Mouse (Mus musculus) retina, embryonic 14.5 days (tissue): ENCODE data around the gene Eid3.

Experiments
- DNase-seq: peaks from one replicate; pipeline ENCODE4 v3.0.0-alpha.2; 2015; ENCODE audit warnings: low spot score

Eid3 gene

DNA sequence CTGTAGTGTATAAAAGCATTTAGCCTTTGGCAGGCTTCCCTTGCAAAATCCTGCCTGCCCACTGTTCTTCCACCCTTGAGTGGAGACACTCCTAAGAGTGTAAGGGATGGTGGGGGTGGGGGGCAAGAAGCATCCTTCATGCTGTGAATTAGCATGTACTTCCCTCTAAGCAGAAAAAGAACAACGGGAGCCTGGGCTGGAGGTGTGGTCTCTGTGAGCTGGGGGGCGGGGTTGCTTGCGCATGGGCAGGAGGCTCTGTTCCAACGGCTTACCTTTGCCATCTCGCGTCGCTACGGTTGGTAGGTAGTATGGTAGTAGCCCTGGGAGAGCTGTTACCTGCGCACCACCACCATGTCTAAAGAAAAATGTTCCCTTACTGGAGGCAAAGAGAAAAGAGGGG is at the start of gene Eid3:
Gene Eid3, plus strand, starts transcription at position 271 of the 400 bp plus-strand sequence.
- no peak for DNase-seq

DNA sequence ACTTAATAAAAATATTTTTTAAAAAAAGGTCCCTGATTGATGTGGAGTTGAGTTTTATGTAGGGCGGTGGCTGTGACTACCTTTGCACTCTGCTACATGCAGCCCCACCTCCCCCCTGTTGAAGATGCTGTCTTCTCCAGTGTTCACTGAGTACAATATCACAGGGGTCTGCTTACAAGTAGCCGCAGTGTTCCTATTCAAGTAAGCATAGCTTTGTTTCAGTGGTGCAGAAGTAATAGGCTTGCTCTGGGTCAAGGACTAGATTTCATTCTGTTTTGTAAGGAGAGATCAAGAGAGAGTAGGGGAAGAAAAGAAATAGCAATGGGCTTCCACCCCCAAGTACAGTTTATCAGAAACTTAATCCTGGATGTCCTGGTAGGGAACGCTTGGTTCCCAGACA is 48.9 kb upstream of the Eid3 start:
- peak; percentile 80 for DNase-seq

DNA sequence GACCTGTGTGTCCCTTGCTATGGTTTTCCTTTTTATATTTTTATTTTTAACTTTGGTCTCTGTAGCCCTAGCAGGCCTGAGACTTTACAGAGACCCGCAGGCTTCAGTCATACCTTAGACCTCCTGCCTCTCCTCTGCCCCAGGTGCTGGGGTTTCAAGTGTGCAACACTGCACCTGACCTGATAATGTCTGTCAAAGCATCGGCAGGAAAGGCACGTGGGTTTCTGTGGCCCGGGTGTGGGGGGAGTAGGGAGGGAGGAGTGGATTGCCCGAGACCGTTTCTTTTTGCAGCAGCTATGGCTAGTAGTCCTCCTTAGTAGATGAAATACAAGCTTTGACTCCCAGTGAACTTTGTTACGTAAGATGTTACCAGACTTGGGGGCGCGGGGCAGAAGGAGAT is 48.5 kb upstream of the Eid3 start:
- DNase-seq, result no peak

DNA sequence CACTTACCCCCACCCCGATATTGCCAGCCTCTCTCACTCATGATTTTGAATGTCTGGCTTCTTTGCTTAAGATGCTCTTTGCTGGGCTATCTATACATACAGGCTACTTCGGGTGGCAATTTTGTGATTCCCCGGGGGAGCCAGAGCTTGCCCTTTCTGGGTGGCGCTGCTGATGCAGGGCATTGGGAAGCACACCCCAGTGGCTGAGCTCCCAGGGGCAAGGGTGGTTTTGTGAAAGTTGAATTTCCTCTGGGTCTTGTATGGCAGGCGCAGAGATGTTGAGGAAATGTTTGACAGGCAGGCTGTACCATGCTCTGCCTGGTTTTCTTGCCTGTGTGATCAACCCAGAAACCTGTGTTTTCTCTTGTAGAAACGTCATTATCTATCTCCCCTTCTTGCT is 47.8 kb upstream of the Eid3 start:
- DNase-seq, result no peak

DNA sequence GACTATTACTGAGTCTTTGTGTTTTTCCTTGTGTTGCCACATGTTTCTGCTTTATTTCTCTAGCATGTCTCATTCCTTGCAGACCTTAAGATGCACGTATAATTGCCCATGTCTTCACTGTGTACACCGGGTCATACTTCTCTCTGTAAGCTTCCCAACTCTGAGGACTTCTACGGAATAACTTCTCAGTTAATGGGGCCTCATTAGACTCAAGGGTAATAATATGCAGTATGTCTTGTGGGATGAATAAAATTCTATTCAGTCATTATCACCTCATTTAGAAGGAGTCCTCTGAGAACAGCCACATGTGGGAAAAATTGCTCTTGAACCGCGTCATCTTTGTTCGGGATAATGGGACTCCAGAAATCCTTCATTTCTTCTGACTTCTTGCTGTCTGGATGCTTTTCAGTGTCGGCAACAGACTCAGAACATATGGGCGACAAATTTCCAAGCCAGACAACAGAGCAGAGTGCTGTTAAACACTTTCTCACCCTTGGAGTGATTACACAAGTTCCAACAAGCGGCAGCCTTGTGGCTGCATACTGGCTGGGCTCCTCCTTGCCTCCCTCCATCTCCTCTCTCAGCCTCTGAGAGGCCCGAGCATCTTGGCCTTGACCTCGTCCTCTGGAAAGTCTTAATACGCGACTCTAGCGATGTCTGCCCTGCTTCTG is 43.2 kb upstream of the Eid3 start:
- no peak for DNase-seq

DNA sequence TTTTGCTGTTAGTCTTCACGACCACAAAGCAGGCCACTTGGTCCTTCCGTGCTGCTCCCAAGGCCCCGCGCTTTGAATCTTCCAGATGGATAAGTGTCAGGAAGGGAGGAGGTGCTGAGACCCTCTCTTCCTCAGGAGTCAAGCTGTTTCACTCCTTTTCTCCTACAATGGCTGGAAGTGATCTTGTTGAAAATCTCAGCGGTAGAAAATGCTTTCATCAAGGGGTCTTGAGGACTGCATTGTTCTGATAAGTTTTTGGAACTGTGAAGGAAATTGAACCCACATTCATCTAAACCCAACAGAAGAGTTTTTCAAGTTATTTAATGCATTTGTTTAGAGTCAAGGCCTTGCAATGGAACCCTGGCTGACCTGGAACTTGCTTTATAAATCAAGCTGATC is 42.6 kb upstream of the Eid3 start:
- no peak for DNase-seq

DNA sequence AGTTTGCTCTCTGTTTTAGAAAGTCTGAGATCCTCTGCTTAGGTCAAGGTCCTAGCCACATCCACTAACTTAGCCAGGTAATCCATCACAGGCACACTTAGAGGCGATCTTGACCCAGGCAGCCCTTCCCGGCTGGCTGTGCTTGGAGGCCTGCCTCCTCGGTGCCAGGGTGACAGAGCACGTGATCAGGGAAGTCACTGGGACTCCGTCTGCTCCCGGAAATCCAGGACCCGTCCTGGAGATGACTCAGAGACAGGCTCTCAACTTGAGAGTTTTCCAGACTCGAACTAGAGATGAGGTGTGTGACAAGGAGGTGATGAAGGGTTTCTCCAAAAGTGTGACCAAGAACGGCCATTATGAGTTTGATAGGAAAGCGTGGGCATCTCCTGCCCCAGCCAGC is 41.9 kb upstream of the Eid3 start:
- DNase-seq, result no peak

DNA sequence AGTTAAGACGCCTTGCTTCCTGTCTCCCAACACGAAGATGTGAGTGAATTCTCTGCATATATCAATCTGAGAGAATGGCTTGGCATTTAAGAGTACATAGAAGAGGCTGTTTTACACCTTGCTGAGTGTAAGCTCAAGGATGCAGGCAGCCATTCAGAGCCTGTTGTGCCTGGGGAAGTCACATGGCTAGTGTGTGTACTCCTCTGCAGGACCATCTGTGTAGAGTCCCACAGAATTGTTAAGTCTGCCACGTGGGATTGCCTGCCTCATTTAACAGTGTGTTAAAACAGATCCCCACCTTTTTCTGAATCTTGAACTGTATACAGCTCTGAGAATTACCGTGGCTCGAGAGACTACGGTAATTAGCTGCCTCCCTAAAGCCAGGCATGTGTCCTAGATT is 39.9 kb upstream of the Eid3 start:
- DNase-seq, result peak; percentile 31

DNA sequence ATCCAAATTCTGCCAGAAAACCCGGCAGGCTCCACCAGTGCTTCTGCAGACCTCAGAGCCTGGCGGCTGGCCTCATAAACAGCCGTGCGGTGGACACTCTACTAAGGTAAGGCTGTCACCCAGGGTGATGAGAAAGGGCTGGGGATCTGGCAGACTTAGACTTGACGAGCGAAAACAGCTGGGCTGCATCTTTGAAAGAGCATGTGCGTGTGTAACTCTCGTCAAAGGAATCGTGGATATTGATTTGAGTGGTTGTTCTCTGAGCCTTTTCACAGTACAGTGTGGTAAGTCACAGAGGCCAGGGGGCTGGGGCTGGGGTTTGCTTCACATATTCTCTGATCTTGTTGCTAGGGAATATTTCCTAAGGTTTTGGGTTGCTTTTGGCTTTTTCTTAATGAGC is 32.5 kb upstream of the Eid3 start, which contains the start of gene Txnrd1:
Gene Txnrd1, plus strand, starts transcription at position 26 of the 400 bp plus-strand sequence.
- DNase-seq, result no peak

DNA sequence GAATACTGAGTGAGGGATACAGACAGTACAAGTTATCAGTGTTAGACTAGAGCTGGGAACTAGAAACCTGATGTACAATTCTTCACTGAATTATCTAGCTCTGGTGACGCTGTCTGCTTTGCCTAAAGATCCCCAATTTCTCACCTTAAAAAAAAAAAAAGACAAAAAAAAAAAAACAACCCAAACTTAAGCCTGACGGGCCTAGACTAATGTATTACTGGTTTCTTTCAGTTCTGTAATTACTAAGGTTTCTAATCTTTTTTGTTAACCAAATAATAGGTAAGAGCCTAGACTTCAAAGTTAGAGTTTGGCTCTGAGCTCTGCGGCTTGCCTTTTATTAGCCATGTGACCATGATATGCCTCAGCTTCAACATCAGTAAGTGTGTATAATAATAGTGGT is 30.5 kb upstream of the Eid3 start:
- DNase-seq, result no peak

DNA sequence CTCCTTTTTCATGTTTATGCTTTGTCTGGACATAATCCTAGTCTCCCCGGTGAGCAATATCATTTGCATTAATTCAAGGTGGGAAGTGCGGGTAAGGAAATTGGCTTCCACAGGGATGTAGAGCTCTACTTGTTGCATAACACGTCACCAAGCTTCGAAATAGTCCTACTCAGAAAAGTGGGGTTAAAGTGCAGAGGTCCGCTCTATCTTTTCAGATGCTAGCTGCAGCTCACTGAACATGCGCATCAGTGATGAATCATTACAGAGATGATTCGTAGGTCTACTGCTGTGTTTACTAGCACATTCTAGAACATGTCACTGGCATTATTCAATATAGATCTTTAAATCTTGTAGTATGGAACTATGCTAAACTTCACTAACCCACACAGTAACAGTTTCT is 28.0 kb upstream of the Eid3 start:
- DNase-seq, result no peak

DNA sequence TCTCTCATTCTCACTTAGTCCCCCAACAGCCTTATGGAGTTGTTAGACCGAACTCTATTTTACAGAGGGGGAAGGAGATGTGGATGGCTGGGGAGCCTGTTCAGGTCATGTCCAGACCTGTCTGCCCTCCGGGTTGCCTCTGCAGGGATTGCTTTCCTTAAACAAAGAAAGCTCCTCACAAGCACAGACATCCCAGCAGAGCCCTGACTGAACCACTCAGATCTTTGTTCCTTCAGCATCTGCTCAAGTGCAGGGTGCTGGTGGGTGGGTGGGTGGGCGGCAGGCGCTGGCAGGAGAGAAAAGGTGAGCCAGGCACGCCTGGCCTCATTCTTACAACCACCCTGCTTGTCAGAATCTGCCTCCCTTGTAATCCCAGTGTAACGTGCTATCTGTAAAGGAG is 22.3 kb upstream of the Eid3 start:
- DNase-seq, result no peak

DNA sequence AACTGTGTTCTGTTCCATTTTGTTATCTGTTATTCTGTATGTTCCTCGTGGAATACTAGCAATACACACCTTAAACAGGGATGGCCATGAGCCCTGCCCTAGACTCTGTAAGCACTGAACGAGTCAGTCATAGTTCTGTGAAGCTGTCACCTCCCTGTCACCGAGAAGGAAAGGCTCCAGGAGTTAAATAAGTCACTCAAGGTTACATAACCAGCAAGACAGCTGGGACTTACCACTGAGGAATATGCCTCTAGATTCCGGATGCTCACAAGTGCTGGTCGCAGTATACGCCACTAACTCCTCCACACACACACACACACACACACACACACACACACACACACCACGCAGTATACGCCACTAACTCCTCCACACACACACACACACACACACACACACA is 21.7 kb upstream of the Eid3 start:
- DNase-seq, result no peak

DNA sequence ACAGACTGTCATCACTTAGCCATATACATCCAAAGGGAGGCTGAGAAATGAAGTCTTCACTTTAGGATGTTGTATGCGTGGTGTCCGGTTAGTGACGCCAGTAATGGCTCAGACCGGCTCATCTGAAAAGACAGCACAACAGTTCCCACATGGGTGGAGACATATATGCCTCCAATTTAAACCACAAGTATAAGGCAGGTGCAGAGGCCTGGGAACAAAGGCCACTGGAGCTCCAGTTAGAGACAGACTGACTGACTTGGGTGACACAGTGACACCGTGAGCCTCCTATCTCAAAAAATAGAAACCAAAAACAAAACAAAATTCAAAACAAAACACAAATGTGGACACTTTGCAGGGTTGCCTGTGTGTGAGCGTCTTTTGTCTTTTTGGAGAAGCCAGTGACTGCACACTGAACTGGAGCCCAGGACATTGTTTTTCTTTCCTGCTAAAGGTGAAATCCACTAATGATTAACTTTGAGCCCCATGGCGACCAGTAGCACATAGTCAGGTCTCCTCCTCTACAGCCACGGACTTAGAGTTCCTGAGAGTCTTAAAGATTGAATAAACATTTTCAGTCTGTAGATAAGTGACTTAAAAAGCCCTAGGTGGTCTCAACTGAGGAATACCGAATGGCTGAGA is 18.5 kb upstream of the Eid3 start:
- DNase-seq, result no peak

DNA sequence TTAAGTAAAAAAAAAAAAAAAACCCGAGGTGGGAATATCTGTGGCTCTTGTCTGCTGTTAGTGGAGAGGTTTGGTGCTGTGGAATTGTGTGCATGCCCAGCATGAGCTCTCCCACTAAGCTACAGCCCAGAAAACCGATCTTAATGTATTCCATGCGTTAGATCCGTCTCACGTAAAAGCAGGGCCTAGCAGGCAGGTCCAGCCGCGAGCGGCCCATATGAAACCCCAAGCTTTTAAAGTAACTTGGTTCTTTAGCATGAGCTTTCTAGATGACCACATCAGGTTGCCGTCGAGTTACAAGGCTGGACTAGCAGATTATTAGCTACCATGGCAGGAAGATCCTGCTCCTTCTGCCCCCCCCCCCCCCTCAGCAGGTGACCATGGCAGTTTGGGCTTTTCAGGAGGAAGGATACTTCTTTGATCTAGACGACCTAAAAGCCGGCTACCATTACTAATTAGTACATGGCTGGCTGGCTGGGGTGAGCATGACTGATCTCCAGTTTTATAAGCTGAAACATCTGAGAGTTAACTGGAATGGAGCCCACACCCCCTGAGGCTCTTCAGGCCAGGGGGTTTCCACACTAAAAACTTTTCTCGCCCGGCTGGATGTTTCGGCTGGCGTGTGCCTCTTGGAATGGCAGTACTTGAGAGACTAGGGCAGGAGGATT is 16.6 kb upstream of the Eid3 start:
- DNase-seq, result no peak

DNA sequence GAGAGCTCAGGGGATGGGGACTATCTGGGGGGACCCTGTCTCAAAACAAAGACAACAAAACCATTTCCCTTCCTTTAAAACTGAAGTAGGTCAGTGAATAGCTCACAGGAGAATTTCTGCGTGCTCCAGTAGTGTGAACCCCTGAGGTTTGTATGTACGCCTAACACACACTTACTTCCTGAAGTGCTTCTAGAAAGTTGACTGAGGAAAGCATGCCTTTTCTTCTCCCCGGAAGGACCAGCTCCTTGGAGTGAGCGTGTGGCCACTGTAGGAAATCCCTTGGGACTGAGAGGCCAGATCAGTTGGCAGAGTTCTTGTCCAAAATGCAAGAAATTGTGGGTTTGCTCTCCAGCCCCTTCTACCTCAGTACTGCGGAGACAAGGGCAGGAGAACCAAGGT is 16.1 kb upstream of the Eid3 start:
- DNase-seq, result no peak

DNA sequence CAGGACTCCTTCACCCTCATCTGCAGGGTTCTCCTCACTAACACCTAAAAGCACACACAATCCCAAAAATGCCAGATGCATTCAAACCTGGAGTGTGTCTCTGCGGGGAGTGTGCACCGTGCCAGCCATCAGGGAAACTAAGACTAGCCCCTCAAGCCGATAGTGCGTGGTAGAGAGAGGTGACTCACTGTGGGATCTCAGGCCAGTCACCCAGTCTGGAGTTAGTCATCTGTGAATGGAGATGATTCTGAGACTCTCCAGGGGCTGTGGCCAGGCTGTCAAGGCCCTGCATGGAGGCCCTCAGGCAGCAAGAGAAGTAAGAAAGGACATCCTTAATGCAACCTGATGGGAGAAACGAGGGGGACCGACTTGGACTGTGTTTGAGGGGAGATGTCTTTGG is 14.7 kb upstream of the Eid3 start:
- DNase-seq, result no peak

DNA sequence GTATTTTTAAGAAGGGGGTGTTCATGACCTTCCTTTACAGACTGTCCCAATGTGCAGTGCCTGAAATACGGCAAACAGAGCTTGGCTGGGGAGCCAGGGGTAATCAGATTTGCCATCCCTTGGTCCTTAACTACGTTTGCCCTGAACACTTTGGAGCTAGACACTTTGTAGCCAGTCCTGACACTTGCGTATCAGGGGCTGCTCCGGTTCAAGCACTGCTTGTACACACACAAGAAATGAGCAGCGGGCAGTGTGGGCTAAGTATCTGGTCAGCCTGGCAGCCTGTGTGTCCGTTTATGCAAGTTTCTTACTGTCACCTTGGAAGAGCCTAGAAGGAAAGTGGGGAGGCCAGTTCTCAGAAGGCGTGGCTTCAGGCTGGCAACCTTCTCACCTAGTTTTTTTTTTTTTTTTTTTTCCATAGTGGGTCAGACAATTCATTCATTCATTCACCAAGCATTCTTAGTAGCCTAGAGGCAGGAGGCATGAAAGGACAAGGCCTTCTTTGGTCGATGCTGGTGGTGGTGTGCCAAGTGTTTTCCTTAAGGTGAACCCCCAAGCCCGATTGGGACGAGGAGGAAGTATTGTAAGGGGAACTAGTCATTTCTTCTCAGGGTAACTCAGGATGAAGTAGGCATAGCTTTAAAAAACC is 8.3 kb upstream of the Eid3 start:
- no peak for DNase-seq

DNA sequence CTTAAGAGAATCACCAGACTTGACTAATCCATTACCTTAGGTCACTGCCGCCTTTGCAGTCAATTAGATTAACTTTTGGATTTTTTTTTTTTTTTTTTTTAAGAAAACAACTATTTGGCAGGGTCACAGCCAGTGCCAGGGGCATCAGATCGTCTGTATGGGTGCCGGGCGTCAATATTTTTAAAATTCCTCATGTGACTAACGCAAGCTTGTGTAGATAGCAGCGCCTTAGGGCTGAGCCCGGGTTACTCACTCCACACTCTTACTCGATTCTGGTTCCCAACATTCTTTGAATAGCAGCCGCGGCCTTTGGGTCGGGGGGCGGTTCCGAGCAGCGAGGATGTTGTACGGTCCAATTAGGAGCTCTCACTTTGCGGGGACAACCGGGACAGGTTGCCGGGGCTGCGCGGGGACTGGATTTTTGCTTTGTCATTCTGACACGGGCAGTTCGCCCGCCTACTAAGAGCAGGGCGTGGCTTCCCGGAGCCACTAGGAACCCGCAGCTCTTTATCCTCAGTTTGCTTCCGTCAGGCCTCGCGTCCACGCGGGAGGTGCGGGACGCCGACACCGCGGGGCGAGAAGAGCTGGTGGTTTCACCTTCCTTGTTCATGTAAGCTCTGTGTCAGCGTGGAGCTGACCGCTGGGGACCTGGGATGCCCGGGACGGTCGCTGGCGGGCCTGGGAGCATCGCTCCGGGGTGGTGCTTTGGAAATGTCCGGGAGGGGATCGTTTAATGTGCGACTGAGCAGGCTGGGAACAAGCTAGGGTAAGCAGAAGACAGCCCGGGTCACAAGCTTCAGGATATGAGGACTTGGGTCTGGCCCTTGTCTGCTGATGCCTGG is 7.5 kb upstream of the Eid3 start:
- peak; percentile 87 for DNase-seq

DNA sequence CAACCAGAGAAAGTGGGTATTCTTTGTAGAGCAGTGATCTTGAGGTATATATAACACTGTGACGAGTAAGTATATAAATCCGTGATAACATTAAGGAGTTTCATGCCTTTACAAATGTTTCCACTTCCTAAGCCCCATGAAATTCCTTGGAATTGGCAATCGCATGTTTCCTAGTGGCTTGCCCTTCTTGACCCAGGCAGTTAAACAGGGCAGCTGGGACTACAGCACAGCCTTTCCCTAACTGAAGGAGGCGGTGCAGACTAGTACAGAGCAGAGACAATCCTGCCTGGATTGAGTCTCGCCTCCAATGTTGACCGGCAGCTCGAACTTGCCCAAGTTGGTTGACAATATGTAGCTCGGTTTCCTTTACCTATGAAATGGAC is 6.9 kb upstream of the Eid3 start:
- peak; percentile 65 for DNase-seq

DNA sequence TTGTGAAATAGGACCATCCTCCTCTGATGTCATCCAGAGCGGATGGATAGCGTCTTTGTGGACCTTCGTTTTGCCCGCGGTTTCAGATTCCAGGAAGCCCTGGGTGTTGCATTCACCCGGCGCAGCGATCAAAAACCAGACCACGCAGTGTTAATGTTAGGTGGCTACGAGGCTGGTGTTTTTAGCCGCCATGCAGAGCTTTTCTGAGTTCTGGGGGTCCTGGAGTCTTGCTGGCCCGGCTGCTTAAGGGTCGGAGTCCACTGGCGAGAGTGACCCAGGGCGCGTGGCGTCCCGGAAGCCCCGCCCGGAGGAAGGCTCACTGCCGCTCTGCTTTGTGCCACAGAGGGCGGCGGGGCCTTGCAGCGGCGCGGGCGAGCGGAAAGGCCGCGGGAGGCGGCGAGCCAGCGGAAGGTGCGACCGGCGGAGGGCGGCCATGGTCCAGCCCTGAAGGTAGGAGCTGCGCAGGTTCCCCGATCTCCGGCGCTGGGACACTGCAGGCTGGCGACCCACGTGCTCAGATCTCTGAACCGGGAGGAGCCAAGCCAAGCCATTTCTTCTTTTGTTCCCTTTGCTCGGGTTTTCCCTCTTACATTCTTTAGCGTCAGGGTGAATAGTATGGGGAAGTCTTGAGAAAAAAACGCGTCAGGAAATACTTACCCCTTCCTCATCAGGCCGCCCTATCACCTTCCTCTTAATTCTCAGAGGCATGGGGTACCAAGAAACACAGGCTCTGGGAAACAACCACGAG is 6.1 kb upstream of the Eid3 start:
- DNase-seq, result peak; percentile 77
